Mouse (Mus musculus) bone marrow, adult 2 months (tissue): ENCODE results near the gene Sorcs1.

Experiments used
- CTCF ChIP-seq: fragments of 200-500 bp; IDR thresholded peaks from 2 replicates; pipeline ENCODE4 v1.5.1; 2011; ENCODE audit warnings: low read length, control low read depth; ENCODE audit not compliant: control insufficient read depth, insufficient read depth
- POLR2A ChIP-seq: fragments of 200-500 bp; IDR thresholded peaks from 2 replicates; pipeline ENCODE4 v1.6.1; 2011; ENCODE audit warnings: low read depth, mild to moderate bottlenecking, control low read depth, low read length, borderline replicate concordance; ENCODE audit not compliant: control insufficient read depth

- TF ChIP-seq POLR2A (no peak), CTCF (no peak)
These were observed 209.9 kb downstream of the Sorcs1 start for GRCm38 (mm10) chr19:50468592-50468991.
